Mouse (Mus musculus): ENCODE measurements around the gene Baiap2.

GRCm38 (mm10) chr11:119918521-119918920, 24.0 kb upstream of the Baiap2 start:
- no peak for TF ChIP-seq POLR2A (IDR thresholded peaks at IDR 0.05; ENCODE audit: insufficient read depth, low read depth, low read length)
- TF ChIP-seq CTCF (IDR thresholded peaks at IDR 0.05; ENCODE audit: insufficient read depth, low read depth, low read length), result no peak

Data from olfactory bulb, adult 2 months (tissue).